Mouse (Mus musculus) right cerebral cortex, adult 2 months (tissue): ENCODE results near the gene Trat1.

Source experiments
- DNase-seq, 2 experiments: peaks; one replicate each; pipeline ENCODE4 v3.0.0; 2021 to 2022; ENCODE audit warnings: low spot score in 2 of 2

Trat1 gene

DNA sequence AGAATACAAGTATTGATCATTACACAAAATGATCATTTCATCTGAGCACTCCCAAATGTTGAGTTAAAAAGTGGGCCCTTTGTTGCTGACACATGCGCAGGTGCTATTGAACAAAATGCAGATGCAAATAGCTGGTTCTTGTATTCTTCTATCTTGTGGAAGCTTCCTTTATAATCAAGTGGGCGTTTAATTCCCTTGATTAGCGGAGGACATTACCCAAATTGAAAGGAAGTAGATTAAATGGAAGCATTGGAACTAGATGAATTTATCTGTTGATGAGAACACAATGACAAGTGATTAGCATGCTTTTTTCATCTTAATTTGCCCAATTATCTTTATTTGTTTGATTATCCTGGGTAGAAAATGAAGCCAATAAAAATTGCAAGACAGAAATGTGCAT lies 51.6 kb downstream of the Trat1 start:
- no peak for DNase-seq

- no peak for DNase-seq
Observed at GRCm38 (mm10) chr16:48719679-48720078, 52.1 kb downstream of the Trat1 start.

GRCm38 (mm10) chr16:48716343-48716742 lies 55.5 kb downstream of the Trat1 start:
- DNase-seq: no peak

GRCm38 (mm10) chr16:48701896-48702295 lies 69.9 kb downstream of the Trat1 start:
- DNase-seq: no peak
